ENCODE assay signal across 8 mouse cellular contexts in genomic region chr15:25843086-25843991, GRCm38 (mm10). TPM values are rescaled to one million over a fixed set of nuclear protein-coding genes. Genes with fewer than 3 reads are reported as not detected.
A peak's percentile ranks its signal among the peaks of the same experiment; 100 is the strongest.
DNase-seq lines count a peak whose midpoint lies in the region; ATAC-seq lines count a peak whose summit lies in the region.

TSS of gene Retreg1 (plus strand) at chr15:25843180.

- peak; percentile 91 for ATAC-seq in hindbrain, embryonic 13.5 days (ENCODE audit: low FRiP score)

- DNase-seq in Muller cell, postnatal 12 days (ENCODE audit: inconsistent ontology term) = peak; percentile 70
- DNase-seq in cerebellum, postnatal 10 days = peak; percentile 77 to 78
- peak; percentile 68 to 76 for DNase-seq in frontal cortex, postnatal 36 days (ENCODE audit: low spot score in 2 of 2)
- peak; percentile 78 for DNase-seq in left cerebral cortex, adult 11 months (ENCODE audit: low spot score)
- DNase-seq in lung, postnatal 36 days = peak; percentile 91
- DNase-seq in retina, adult 2 months (ENCODE audit: low read depth, low spot score) = peak; percentile 30
- DNase-seq in thymus, postnatal 25 days = peak; percentile 88

- H3K4me2 ChIP-seq in hindbrain, embryonic 13.5 days = peak within 1 kb of the TSS; percentile 94

- H3K9me3 ChIP-seq in hindbrain, embryonic 13.5 days = no peaks in the 10 kb centered on the region

- H3K36me3 ChIP-seq in hindbrain, embryonic 13.5 days = no peaks in the 10 kb centered on the region

- H3K9ac ChIP-seq in hindbrain, embryonic 13.5 days = peak within 1 kb of the TSS; percentile 93

- under 1% methylated on average over 66 of the region's 72 CpGs for WGBS in hindbrain, embryonic 13.5 days

- H3K4me3 ChIP-seq in hindbrain, embryonic 13.5 days = peak within 1 kb of the TSS; percentile 84

- peak within 1 kb of the TSS; percentile 77 for H3K27ac ChIP-seq in hindbrain, embryonic 13.5 days

- H3K4me1 ChIP-seq in hindbrain, embryonic 13.5 days (replicated peaks) = peaks cover 21% of the 10 kb centered on the region

- peaks cover 15% of the 10 kb centered on the region for H3K27me3 ChIP-seq in hindbrain, embryonic 13.5 days

RNA-seq across cellular contexts. Expression of gene Retreg1, which starts in this region (rescaled TPM):
- 7.7 and 9.7 TPM in 2 replicates for polyA plus RNA-seq in hindbrain, embryonic 13.5 days (2015; fragmentation: Nextera tagmentation; extraction: Ambion mirVana)

Comparison
In these comparisons a context has a peak if more than half of its experiments do, and no peak if none do; other contexts are left out.
1. Peak in every context shown above with its lines: DNase-seq, ATAC-seq, H3K4me3 ChIP-seq and H3K27ac ChIP-seq.
2. DNase-seq: peak in every context shown above with its lines; median percentile 91 in lung, postnatal 36 days; 88 in thymus, postnatal 25 days; 78 in left cerebral cortex, adult 11 months; 78 in cerebellum, postnatal 10 days; 72 in frontal cortex, postnatal 36 days; 70 in Muller cell, postnatal 12 days; 30 in retina, adult 2 months.